Mouse (Mus musculus) left cerebral cortex, adult 2 months (tissue): Measurements from ENCODE around the gene Ttc4. TPM values are rescaled to one million over a fixed set of nuclear protein-coding genes. Genes with fewer than 3 reads are reported as not detected.
A peak's percentile ranks its signal among the peaks of the same experiment; 100 is the strongest.

ENCODE experiments used
- DNase-seq, 2 experiments: peaks; one replicate each; pipeline ENCODE4 v3.0.0; 2021 to 2022; ENCODE audit warnings: low spot score in 2 of 2, mixed read lengths in 1 of 2; ENCODE audit errors: extremely low spot score in 1 of 2
- H3K27ac ChIP-seq: fragments of 200-600 bp; 2 replicates; pipeline ENCODE4 v1.8.1; 2022
- H3K4me3 ChIP-seq: fragments of 200-600 bp; 2 replicates; pipeline ENCODE4 v1.8.1; 2022
- CTCF ChIP-seq: fragments of 200-600 bp; IDR thresholded peaks from 2 replicates; pipeline ENCODE4 v1.8.1; 2022; ENCODE audit warnings: antibody characterized with exemption, mild to moderate bottlenecking, moderate library complexity
- intact Hi-C: fragments of 180-260 bp; cut with DNase I; formaldehyde crosslinking; loops from one replicate; pipeline ENCODE4 v1.15.1; 2025
- total RNA-seq, 2 experiments: library from RNA; stranded (reverse); gene quantifications; 2 replicates each; pipeline ENCODE4 v1.2.3; 2021

Gene Ttc4
- total RNA-seq, 2 experiments from 2014 or later = 44.8 to 47.7 TPM

GRCm38 (mm10) chr4:106624271-106624670 is 54.5 kb downstream of the Ttc4 start:
- no peak for TF ChIP-seq CTCF
- no peak for DNase-seq
- intact Hi-C loops = no loop called here
- Histone ChIP-seq H3K27ac (no peak overlapping the region), H3K4me3 (no peak overlapping the region)

GRCm38 (mm10) chr4:106622712-106623111 is 56.0 kb downstream of the Ttc4 start:
- TF ChIP-seq CTCF = no peak
- intact Hi-C loops = no loop called here
- Histone ChIP-seq H3K4me3 (no peak overlapping the region), H3K27ac (no peak overlapping the region)
- DNase-seq = no peak

GRCm38 (mm10) chr4:106622030-106622493 is 56.7 kb downstream of the Ttc4 start, which contains the start of gene Ttc22:
Gene Ttc22, plus strand, starts transcription at chr4:106622432.
- Histone ChIP-seq H3K27ac (no peak within 1 kb of the TSS), H3K4me3 (no peak within 1 kb of the TSS)
- no peak for DNase-seq
- no peak for TF ChIP-seq CTCF
- intact Hi-C loops = no loop called here

GRCm38 (mm10) chr4:106621428-106621827 is 57.3 kb downstream of the Ttc4 start:
- Histone ChIP-seq H3K4me3 (no peak overlapping the region), H3K27ac (no peak overlapping the region)
- intact Hi-C loops = no loop called here
- TF ChIP-seq CTCF = no peak
- DNase-seq = no peak

GRCm38 (mm10) chr4:106618898-106619297 is 59.8 kb downstream of the Ttc4 start:
- no peak overlapping the region for H3K27ac ChIP-seq
- intact Hi-C loops = loop anchor here (1.0 to 10.0 kb wide), 2 partner anchors 209 to 726 kb away; no protein-coding TSS in a partner anchor
- TF ChIP-seq CTCF = no peak
- no peak for DNase-seq
- no peak overlapping the region for H3K4me3 ChIP-seq

- H3K27ac ChIP-seq = no peak within 1 kb of the TSS
- intact Hi-C loops = loop anchor here (10.0 kb wide), 1 partner anchor 728 kb away; no protein-coding TSS in a partner anchor
- no peak for TF ChIP-seq CTCF
- peak; percentile 36 to 50 for DNase-seq
- peak within 1 kb of the TSS; percentile 31; the same call in 1 of the 2 replicates for H3K4me3 ChIP-seq
Observed at GRCm38 (mm10) chr4:106617056-106617455, 61.7 kb downstream of the Ttc4 start, which contains the start of gene Lexm. Gene Lexm, minus strand, starts transcription at chr4:106617241.

GRCm38 (mm10) chr4:106615637-106616036 is 63.1 kb downstream of the Ttc4 start:
- intact Hi-C loops = loop anchor here (2.0 to 10.0 kb wide), 2 partner anchors 549 to 729 kb away; no protein-coding TSS in a partner anchor
- H3K4me3 ChIP-seq = no peak overlapping the region
- no peak overlapping the region for H3K27ac ChIP-seq
- DNase-seq = no peak
- TF ChIP-seq CTCF = no peak

- intact Hi-C loops = loop anchor here (1.0 to 10.0 kb wide), 3 partner anchors 93 to 730 kb away; no protein-coding TSS in a partner anchor
- TF ChIP-seq CTCF = no peak
- DNase-seq = no peak
- H3K27ac ChIP-seq = no peak overlapping the region
- H3K4me3 ChIP-seq = no peak overlapping the region
Observed at GRCm38 (mm10) chr4:106614881-106615280, 63.9 kb downstream of the Ttc4 start.

- TF ChIP-seq CTCF = peak; percentile 96
- H3K27ac ChIP-seq = no peak overlapping the region
Observed at GRCm38 (mm10) chr4:106614180-106614797, 64.5 kb downstream of the Ttc4 start.

GRCm38 (mm10) chr4:106613560-106613959 is 65.2 kb downstream of the Ttc4 start:
- no peak overlapping the region for H3K4me3 ChIP-seq
- intact Hi-C loops = loop anchor here (10.0 kb wide), 1 partner anchor 731 kb away; no protein-coding TSS in a partner anchor
- no peak for TF ChIP-seq CTCF
- no peak for DNase-seq
- no peak overlapping the region for H3K27ac ChIP-seq

More at GRCm38 (mm10) chr4:106614180-106614797, 64.5 kb downstream of the Ttc4 start:
- peak; percentile 72 to 80 for DNase-seq
- intact Hi-C loops = loop anchor here (1.0 to 10.0 kb wide), 3 partner anchors 94 to 731 kb away; no protein-coding TSS in a partner anchor
- no peak overlapping the region for H3K4me3 ChIP-seq

- TF ChIP-seq CTCF = no peak
- intact Hi-C loops = loop anchor here (10.0 kb wide), 1 partner anchor 732 kb away; no protein-coding TSS in a partner anchor
- DNase-seq = no peak
- no peak overlapping the region for H3K4me3 ChIP-seq
- H3K27ac ChIP-seq = no peak overlapping the region
Observed at GRCm38 (mm10) chr4:106613105-106613504, 65.6 kb downstream of the Ttc4 start.

Other genes with a start within 250 kb of the Ttc4 start
- gene Pcsk9, start 214.6 kb downstream of the Ttc4 start, total RNA-seq = 1 to 10 TPM; 2.7 to 4.8 TPM
- gene Bsnd, start 186.7 kb downstream of the Ttc4 start, total RNA-seq = not detected
- gene Dhcr24, start 117.9 kb downstream of the Ttc4 start, total RNA-seq = 10 to 100 TPM; 85.5 to 87.4 TPM
- gene Lexm, start 61.7 kb downstream of the Ttc4 start, total RNA-seq = under 1 TPM in 1 of 2 experiments, not detected in 1; 0.21 TPM
- under 1 TPM; 0.98 to 1.00 TPM for gene Ttc22, start 56.5 kb downstream of the Ttc4 start, total RNA-seq
- gene Pars2, start 27.9 kb downstream of the Ttc4 start, total RNA-seq = 1 to 10 TPM; 6.1 to 6.3 TPM
- gene Mroh7, start 52.0 kb upstream of the Ttc4 start, total RNA-seq = 1 to 10 TPM; 3.1 to 4.6 TPM
- gene Fam151a, start 54.9 kb upstream of the Ttc4 start, total RNA-seq = not detected
- gene Acot11, start 126.1 kb upstream of the Ttc4 start, total RNA-seq = 10 to 100 TPM; 51.7 to 54.1 TPM
- gene Ssbp3, start 231.8 kb upstream of the Ttc4 start, total RNA-seq = 100 to 1,000 TPM; 181 to 187 TPM